Mouse (Mus musculus) adipocyte (in vitro differentiated cells): ENCODE measurements around the gene Dctd.

Source experiments
- DNase-seq: peaks from one replicate; pipeline ENCODE4 v3.0.0-alpha.2; 2016; ENCODE audit warnings: low spot score

Gene Dctd

GRCm38 (mm10) chr8:48098792-48099191 lies at the start of gene Dctd:
Gene Dctd, plus strand, starts transcription at chr8:48099092.
- DNase-seq, result no peak

- no peak for DNase-seq
These were observed 45.3 kb upstream of the Dctd start for GRCm38 (mm10) chr8:48053611-48054010.

GRCm38 (mm10) chr8:48063526-48064072 lies 35.3 kb upstream of the Dctd start:
- DNase-seq, result no peak

GRCm38 (mm10) chr8:48074149-48074548 lies 24.7 kb upstream of the Dctd start:
- DNase-seq, result no peak

- DNase-seq, result peak; percentile 37
These were observed 16.5 kb upstream of the Dctd start for GRCm38 (mm10) chr8:48082343-48082742.

- DNase-seq, result no peak
These were observed 8.2 kb upstream of the Dctd start for GRCm38 (mm10) chr8:48090661-48091060.

GRCm38 (mm10) chr8:48095378-48095777 lies 3.5 kb upstream of the Dctd start:
- no peak for DNase-seq

GRCm38 (mm10) chr8:48097131-48097794 lies 1.6 kb upstream of the Dctd start:
- no peak for DNase-seq

GRCm38 (mm10) chr8:48098081-48098639 lies 732 bp upstream of the Dctd start:
- DNase-seq, result no peak

GRCm38 (mm10) chr8:48100100-48100787 lies 1.4 kb downstream of the Dctd start:
- DNase-seq, result no peak

- no peak for DNase-seq
These were observed 10.5 kb downstream of the Dctd start for GRCm38 (mm10) chr8:48109373-48109855.

GRCm38 (mm10) chr8:48109856-48110780 lies 11.2 kb downstream of the Dctd start:
- peak; percentile 55 for DNase-seq

- no peak for DNase-seq
These were observed 15.7 kb downstream of the Dctd start for GRCm38 (mm10) chr8:48114591-48114990.

GRCm38 (mm10) chr8:48122991-48123390 lies 24.1 kb downstream of the Dctd start:
- no peak for DNase-seq

GRCm38 (mm10) chr8:48124857-48125256 lies 26.0 kb downstream of the Dctd start:
- DNase-seq, result no peak

- DNase-seq, result no peak
These were observed 28.1 kb downstream of the Dctd start for GRCm38 (mm10) chr8:48126954-48127353.

GRCm38 (mm10) chr8:48130266-48130665 lies 31.4 kb downstream of the Dctd start:
- no peak for DNase-seq

GRCm38 (mm10) chr8:48133321-48133720 lies 34.4 kb downstream of the Dctd start:
- no peak for DNase-seq

- DNase-seq, result no peak
These were observed 38.1 kb downstream of the Dctd start for GRCm38 (mm10) chr8:48136804-48137650.

- DNase-seq, result no peak
These were observed 38.7 kb downstream of the Dctd start for GRCm38 (mm10) chr8:48137651-48137937.

- no peak for DNase-seq
These were observed 42.1 kb downstream of the Dctd start for GRCm38 (mm10) chr8:48141023-48141422.
